Mouse (Mus musculus): ENCODE data around the gene Pold4. TPM values are rescaled to one million over a fixed set of nuclear protein-coding genes. Genes with fewer than 3 reads are reported as not detected.

The Pold4 gene
- polyA plus RNA-seq, 1 experiment from 2014 or later = 18.1 TPM

GRCm38 (mm10) chr19:4194776-4195650 is 36.7 kb upstream of the Pold4 start:
- 69% methylated on average over 12 of the region's 12 CpGs for WGBS
- peak overlapping the region; percentile 49 for H3K27ac ChIP-seq (replicated peaks)
- H3K4me1 ChIP-seq = peaks cover 38% of the 10 kb centered on the region
- H3K4me3 ChIP-seq = no peak overlapping the region
- no peaks in the 10 kb centered on the region for H3K27me3 ChIP-seq
- no peak overlapping the region for H3K4me2 ChIP-seq (replicated peaks)
- H3K36me3 ChIP-seq = peaks cover 44% of the 10 kb centered on the region
- no peak for ATAC-seq (replicated peaks)
- no peaks in the 10 kb centered on the region for H3K9me3 ChIP-seq
- no peak overlapping the region for H3K9ac ChIP-seq (replicated peaks)

DNA sequence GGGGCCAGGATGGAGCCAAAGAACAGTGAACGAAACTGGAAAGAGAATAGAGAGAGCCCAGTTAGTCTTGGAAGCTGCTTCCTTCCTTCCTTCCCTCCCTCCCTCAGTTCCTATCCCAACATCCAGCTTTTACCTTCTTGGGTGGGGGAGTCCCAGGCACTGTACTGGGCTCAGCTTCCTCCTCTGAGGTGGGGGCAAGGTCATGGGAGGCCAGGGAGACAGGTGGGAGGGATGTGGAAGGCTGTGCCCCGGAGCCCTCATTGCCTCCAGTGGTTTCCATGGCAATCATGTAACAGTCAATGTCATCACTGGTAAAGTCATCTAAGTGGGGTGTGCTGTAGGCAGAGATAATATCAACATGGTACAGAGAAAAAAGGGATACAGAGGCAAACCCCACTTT is 35.7 kb upstream of the Pold4 start:
- Histone ChIP-seq H3K27ac (replicated peaks) (0 out of 2 replicates have a peak overlapping the region, but pooled peaks have one; percentile 5), H3K4me3 (no peak overlapping the region), H3K4me1 (peaks cover 49% of the 10 kb centered on the region), H3K4me2 (replicated peaks) (no peak overlapping the region), H3K9me3 (no peaks in the 10 kb centered on the region), H3K9ac (replicated peaks) (no peak overlapping the region), H3K36me3 (peaks cover 44% of the 10 kb centered on the region), H3K27me3 (no peaks in the 10 kb centered on the region)
- ATAC-seq (replicated peaks) = no peak
- 82% methylated on average over 2 of the region's 2 CpGs for WGBS

DNA sequence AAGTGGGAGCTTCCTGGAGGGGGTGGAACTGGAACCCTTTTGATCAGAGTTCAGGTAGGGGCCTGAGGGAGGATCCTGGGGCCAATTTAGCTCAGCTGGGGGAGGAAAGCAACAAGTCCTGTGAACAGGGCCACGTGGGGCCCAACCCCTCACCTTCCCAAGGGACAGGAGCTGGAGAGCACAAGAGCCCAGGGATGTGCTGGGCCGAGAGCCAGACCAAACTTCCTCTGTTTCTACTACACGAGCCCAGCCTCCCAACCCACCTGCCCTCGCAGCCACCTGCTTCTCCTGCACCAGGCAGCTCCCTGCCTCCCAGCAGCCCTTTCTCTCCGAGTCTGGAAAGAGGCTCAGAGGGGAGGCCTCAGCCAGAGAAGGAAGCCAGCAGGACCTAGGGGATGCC is 35.2 kb upstream of the Pold4 start:
- Histone ChIP-seq H3K9me3 (no peaks in the 10 kb centered on the region), H3K4me2 (replicated peaks) (no peak overlapping the region), H3K9ac (replicated peaks) (no peak overlapping the region), H3K27me3 (no peaks in the 10 kb centered on the region), H3K36me3 (peaks cover 44% of the 10 kb centered on the region), H3K4me3 (no peak overlapping the region), H3K27ac (replicated peaks) (no peak overlapping the region), H3K4me1 (peaks cover 48% of the 10 kb centered on the region)
- WGBS = 50% methylated on average over 5 of the region's 5 CpGs
- ATAC-seq (replicated peaks) = no peak

DNA sequence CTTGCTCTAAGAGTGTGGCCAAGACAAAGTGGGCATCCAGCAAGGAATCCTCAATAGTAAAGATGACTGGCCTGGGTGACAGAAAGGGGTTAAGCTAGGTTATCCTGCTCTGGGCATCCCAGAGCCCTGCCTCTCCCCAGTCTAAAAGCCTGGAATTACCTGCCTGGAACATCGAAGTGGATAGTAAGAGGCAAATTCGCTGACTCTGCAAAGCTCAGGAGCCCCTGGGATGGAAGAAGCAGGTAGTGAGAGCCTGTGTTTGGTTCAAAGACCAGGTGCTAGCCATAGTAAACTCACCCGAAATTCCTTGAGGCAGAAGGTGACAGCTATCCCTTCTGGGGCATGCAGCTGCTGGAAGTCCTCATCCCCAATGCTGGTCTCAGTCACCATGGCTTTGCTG is 34.5 kb upstream of the Pold4 start:
- ATAC-seq (replicated peaks) = no peak
- Histone ChIP-seq H3K4me3 (no peak overlapping the region), H3K4me2 (replicated peaks) (no peak overlapping the region), H3K27ac (replicated peaks) (no peak overlapping the region), H3K27me3 (no peaks in the 10 kb centered on the region), H3K4me1 (peaks cover 53% of the 10 kb centered on the region), H3K36me3 (peaks cover 44% of the 10 kb centered on the region), H3K9me3 (no peaks in the 10 kb centered on the region), H3K9ac (replicated peaks) (no peak overlapping the region)
- 65% methylated on average over 3 of the region's 3 CpGs for WGBS

- H3K27me3 ChIP-seq = no peaks in the 10 kb centered on the region; the same call in 1 of the 2 replicates
- H3K4me1 ChIP-seq = peaks cover 21% of the 10 kb centered on the region
- ATAC-seq (replicated peaks) = peak; percentile 85
- peak within 1 kb of the TSS; percentile 60 for H3K4me3 ChIP-seq
- no peaks in the 10 kb centered on the region for H3K9me3 ChIP-seq
- H3K9ac ChIP-seq (replicated peaks) = peak within 1 kb of the TSS; percentile 73
- peak within 1 kb of the TSS; percentile 97 for H3K4me2 ChIP-seq (replicated peaks)
- H3K27ac ChIP-seq (replicated peaks) = peak within 1 kb of the TSS; percentile 59; the same call in 1 of the 2 replicates
- under 1% methylated on average over 34 of the region's 34 CpGs for WGBS
- H3K36me3 ChIP-seq = peaks cover 11% of the 10 kb centered on the region; the same call in 1 of the 2 replicates
Measured at GRCm38 (mm10) chr19:4201291-4201909, 30.3 kb upstream of the Pold4 start, which contains the start of gene Rad9a. Rad9a (minus strand) TSS chr19:4201662.

GRCm38 (mm10) chr19:4202149-4202548 is 29.6 kb upstream of the Pold4 start:
- WGBS = 27% methylated on average over 7 of the region's 7 CpGs
- Histone ChIP-seq H3K9ac (replicated peaks) (peak overlapping the region; percentile 73), H3K36me3 (peaks cover 4% of the 10 kb centered on the region; the same call in 1 of the 2 replicates), H3K4me1 (peaks cover 21% of the 10 kb centered on the region), H3K4me3 (peak overlapping the region; percentile 60), H3K9me3 (no peaks in the 10 kb centered on the region), H3K27me3 (no peaks in the 10 kb centered on the region; the same call in 1 of the 2 replicates), H3K4me2 (replicated peaks) (peak overlapping the region; percentile 97), H3K27ac (replicated peaks) (no peak overlapping the region)
- ATAC-seq (replicated peaks) = no peak

- Histone ChIP-seq H3K9me3 (no peaks in the 10 kb centered on the region), H3K4me3 (no peak overlapping the region), H3K9ac (replicated peaks) (no peak overlapping the region), H3K4me2 (replicated peaks) (no peak overlapping the region), H3K27ac (replicated peaks) (no peak overlapping the region), H3K27me3 (no peaks in the 10 kb centered on the region; the same call in 1 of the 2 replicates), H3K4me1 (peaks cover 21% of the 10 kb centered on the region), H3K36me3 (0 out of 2 replicates have a peak, but pooled peaks cover 3% of the 10 kb centered on the region)
- WGBS = 68% methylated on average over 3 of the region's 3 CpGs
- no peak for ATAC-seq (replicated peaks)
Measured at GRCm38 (mm10) chr19:4203148-4203547, 28.6 kb upstream of the Pold4 start.

GRCm38 (mm10) chr19:4203604-4204326 is 27.9 kb upstream of the Pold4 start:
- Histone ChIP-seq H3K27ac (replicated peaks) (no peak overlapping the region), H3K27me3 (no peaks in the 10 kb centered on the region; the same call in 1 of the 2 replicates), H3K9me3 (no peaks in the 10 kb centered on the region), H3K4me2 (replicated peaks) (no peak overlapping the region), H3K4me3 (no peak overlapping the region), H3K36me3 (0 out of 2 replicates have a peak, but pooled peaks cover 3% of the 10 kb centered on the region), H3K4me1 (peaks cover 21% of the 10 kb centered on the region), H3K9ac (replicated peaks) (no peak overlapping the region)
- WGBS = 62% methylated on average over 13 of the region's 13 CpGs
- ATAC-seq (replicated peaks) = no peak

GRCm38 (mm10) chr19:4204889-4205288 is 26.8 kb upstream of the Pold4 start:
- Histone ChIP-seq H3K36me3 (no peaks in the 10 kb centered on the region), H3K4me1 (peaks cover 21% of the 10 kb centered on the region), H3K4me2 (replicated peaks) (no peak overlapping the region), H3K27me3 (no peaks in the 10 kb centered on the region; the same call in 1 of the 2 replicates), H3K27ac (replicated peaks) (no peak overlapping the region), H3K4me3 (no peak overlapping the region), H3K9me3 (no peaks in the 10 kb centered on the region), H3K9ac (replicated peaks) (no peak overlapping the region)
- 68% methylated on average over 3 of the region's 4 CpGs for WGBS
- no peak for ATAC-seq (replicated peaks)

DNA sequence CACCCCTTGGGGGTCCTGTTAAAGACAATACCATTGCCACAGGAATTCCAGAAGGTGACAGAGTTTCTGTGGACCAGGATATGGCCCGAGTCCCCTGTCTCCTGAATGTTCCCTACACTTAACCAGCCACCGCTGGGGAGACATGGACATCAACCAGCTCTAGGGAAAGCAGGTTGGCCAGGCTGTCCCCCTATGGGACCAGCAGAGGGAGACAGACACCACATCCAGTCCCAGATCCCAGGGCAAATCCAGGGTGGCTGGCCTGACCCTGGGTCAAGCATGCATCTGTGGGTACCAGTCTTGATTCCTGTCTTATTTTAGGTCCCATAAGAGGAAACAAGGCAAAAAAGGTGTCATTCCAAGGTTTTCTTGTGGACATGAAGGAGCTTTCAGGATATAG is 24.7 kb upstream of the Pold4 start:
- H3K4me3 ChIP-seq = no peak overlapping the region
- H3K27me3 ChIP-seq = peaks cover 8% of the 10 kb centered on the region
- no peak overlapping the region for H3K27ac ChIP-seq (replicated peaks)
- WGBS = 2% methylated on average over 2 of the region's 2 CpGs
- H3K9ac ChIP-seq (replicated peaks) = no peak overlapping the region
- H3K36me3 ChIP-seq = no peaks in the 10 kb centered on the region
- H3K9me3 ChIP-seq = no peaks in the 10 kb centered on the region
- no peak overlapping the region for H3K4me2 ChIP-seq (replicated peaks)
- H3K4me1 ChIP-seq = peaks cover 5% of the 10 kb centered on the region
- ATAC-seq (replicated peaks) = peak; percentile 32; the same call in 1 of the 2 replicates

- H3K4me1 ChIP-seq = peaks cover 5% of the 10 kb centered on the region
Measured at GRCm38 (mm10) chr19:4208563-4208962, 23.1 kb upstream of the Pold4 start.

More at GRCm38 (mm10) chr19:4208563-4208962, 23.1 kb upstream of the Pold4 start:
- Histone ChIP-seq H3K9ac (replicated peaks) (no peak overlapping the region), H3K4me3 (no peak overlapping the region), H3K27ac (replicated peaks) (no peak overlapping the region), H3K36me3 (no peaks in the 10 kb centered on the region), H3K27me3 (peaks cover 18% of the 10 kb centered on the region), H3K4me2 (replicated peaks) (no peak overlapping the region), H3K9me3 (no peaks in the 10 kb centered on the region)
- WGBS = 71% methylated on average over 5 of the region's 5 CpGs
- ATAC-seq (replicated peaks) = no peak

Measured in forebrain, embryonic 15.5 days (tissue).